Mouse (Mus musculus) myocyte (in vitro differentiated cells): ENCODE data around the gene Spsb1. TPM values are rescaled to one million over a fixed set of nuclear protein-coding genes. Genes with fewer than 3 reads are reported as not detected.

Experiments
- H3K27me3 ChIP-seq: one replicate; pipeline ENCODE4 v1.6.1; 2011; ENCODE audit not compliant: control insufficient read depth, insufficient read depth, insufficient read length
- H3K36me3 ChIP-seq: one replicate; pipeline ENCODE4 v1.6.1; 2011; ENCODE audit not compliant: control insufficient read depth, insufficient read depth
- H3K4me2 ChIP-seq: one replicate; pipeline ENCODE4 v1.6.1; 2011; ENCODE audit warnings: low read depth, control low read depth
- H3K4me3 ChIP-seq: one replicate; pipeline ENCODE4 v1.5.1; 2011; ENCODE audit warnings: mild to moderate bottlenecking, control low read depth, moderate library complexity
- H3K79me2 ChIP-seq: one replicate; pipeline ENCODE4 v1.6.1; 2011; ENCODE audit not compliant: control insufficient read depth, insufficient read depth
- H3ac ChIP-seq: one replicate; pipeline ENCODE4 v1.6.1; 2011; ENCODE audit not compliant: control insufficient read depth, insufficient read length
- CEBPB ChIP-seq: IDR thresholded peaks from 2 replicates; pipeline ENCODE4 v1.6.1; 2011; ENCODE audit warnings: mild to moderate bottlenecking, moderate library complexity; ENCODE audit not compliant: poor library complexity, insufficient read depth, severe bottlenecking
- E2F4 ChIP-seq: IDR thresholded peaks from one replicate; pipeline ENCODE4 v1.6.1; 2011; ENCODE audit warnings: mild to moderate bottlenecking, control low read depth, moderate library complexity; ENCODE audit not compliant: insufficient read depth
- MAX ChIP-seq: IDR thresholded peaks from one replicate; pipeline ENCODE4 v1.6.1; 2011; ENCODE audit warnings: low read depth, mild to moderate bottlenecking, control low read depth
- MYOD1 ChIP-seq, 3 experiments: IDR thresholded peaks; one replicate each; pipeline ENCODE4 v1.6.1; 2011; ENCODE audit warnings: control low read depth in 2 of 3, low read depth in 2 of 3, mild to moderate bottlenecking in 2 of 3, moderate library complexity in 1 of 3; ENCODE audit not compliant: insufficient read length in 2 of 3, control insufficient read depth in 1 of 3
- MYOG ChIP-seq, 3 experiments: IDR thresholded peaks; one replicate each; pipeline ENCODE4 v1.6.1; 2011; ENCODE audit warnings: control low read depth in 2 of 3, low read depth in 2 of 3, mild to moderate bottlenecking in 2 of 3; ENCODE audit not compliant: insufficient read length in 2 of 3, control insufficient read depth in 1 of 3, insufficient read depth in 1 of 3
- POLR2A ChIP-seq: IDR thresholded peaks from one replicate; pipeline ENCODE4 v1.6.1; 2011; ENCODE audit warnings: low read depth, mild to moderate bottlenecking, control low read depth, moderate library complexity; ENCODE audit not compliant: insufficient read length
- POLR2AphosphoS2 ChIP-seq: IDR thresholded peaks from one replicate; pipeline ENCODE4 v1.6.1; 2011; ENCODE audit warnings: low read depth, control low read depth; ENCODE audit not compliant: insufficient read length
- REST ChIP-seq: IDR thresholded peaks from one replicate; pipeline ENCODE4 v1.6.1; 2011; ENCODE audit warnings: mild to moderate bottlenecking, control low read depth, moderate library complexity; ENCODE audit not compliant: insufficient read depth, insufficient read length
- SRF ChIP-seq: IDR thresholded peaks from one replicate; pipeline ENCODE4 v1.6.1; 2011; ENCODE audit warnings: low read depth; ENCODE audit not compliant: control insufficient read depth, insufficient read length
- TCF12 ChIP-seq: IDR thresholded peaks from one replicate; pipeline ENCODE4 v1.6.1; 2011; ENCODE audit warnings: mild to moderate bottlenecking, control low read depth; ENCODE audit not compliant: poor library complexity, insufficient read depth, severe bottlenecking
- TCF3 ChIP-seq: IDR thresholded peaks from one replicate; pipeline ENCODE4 v1.6.1; 2011; ENCODE audit warnings: low read depth, control low read depth; ENCODE audit not compliant: insufficient read length
- USF1 ChIP-seq: IDR thresholded peaks from one replicate; pipeline ENCODE4 v1.6.1; 2011; ENCODE audit warnings: low read depth, mild to moderate bottlenecking, control low read depth, moderate library complexity
- polyA plus RNA-seq: library from polyadenylated mRNA; unstranded; fragments of >200 nt; fragmentation: generic; extraction: Trizol; gene quantifications from one replicate; pipeline ENCODE4 v1.2.1, GENCODE M21; 2012; ENCODE audit warnings: missing spikeins

Spsb1 gene
- polyA plus RNA-seq, 1 experiment, result 22.6 TPM

- no peak overlapping the region for H3ac ChIP-seq
- no peak overlapping the region for H3K4me3 ChIP-seq
- TF ChIP-seq SRF (no peak), MAX (no peak), CEBPB (peak; percentile 60)
- H3K36me3 ChIP-seq, result no peaks in the 10 kb centered on the region
- H3K4me2 ChIP-seq, result no peak overlapping the region
- no peaks in the 10 kb centered on the region for H3K27me3 ChIP-seq
- H3K79me2 ChIP-seq, result no peaks in the 10 kb centered on the region
Measured at GRCm38 (mm10) chr4:149850674-149851073, 104.2 kb downstream of the Spsb1 start.

GRCm38 (mm10) chr4:149850045-149850444 is 104.8 kb downstream of the Spsb1 start:
- Histone ChIP-seq H3K27me3 (no peaks in the 10 kb centered on the region), H3K4me3 (no peak overlapping the region), H3K36me3 (no peaks in the 10 kb centered on the region), H3K79me2 (no peaks in the 10 kb centered on the region), H3K4me2 (no peak overlapping the region), H3ac (no peak overlapping the region)
- TF ChIP-seq CEBPB (no peak), TCF3 (no peak), E2F4 (no peak), REST (no peak), SRF (no peak), MAX (no peak), MYOG (IDR thresholded peaks at IDR 0.05; ENCODE audit: control insufficient read depth in 1 of 3, insufficient read depth in 1 of 3, insufficient read length in 2 of 3, low read depth in 2 of 3) (no peak), TCF12 (no peak), POLR2AphosphoS2 (no peak), USF1 (no peak), MYOD1 (IDR thresholded peaks at IDR 0.05; ENCODE audit: control insufficient read depth in 1 of 3, insufficient read length in 2 of 3, low read depth in 2 of 3) (no peak), POLR2A (no peak)

GRCm38 (mm10) chr4:149849035-149849434 is 105.8 kb downstream of the Spsb1 start:
- no peak overlapping the region for H3K4me3 ChIP-seq
- H3K4me2 ChIP-seq, result no peak overlapping the region
- no peak for TF ChIP-seq CEBPB
- no peak for TF ChIP-seq SRF
- no peak for TF ChIP-seq TCF12
- TF ChIP-seq USF1, result no peak
- no peak for TF ChIP-seq E2F4
- TF ChIP-seq POLR2A, result no peak
- no peak for TF ChIP-seq MYOG (IDR thresholded peaks at IDR 0.05; ENCODE audit: control insufficient read depth in 1 of 3, insufficient read depth in 1 of 3, insufficient read length in 2 of 3, low read depth in 2 of 3)
- no peak for TF ChIP-seq MYOD1 (IDR thresholded peaks at IDR 0.05; ENCODE audit: control insufficient read depth in 1 of 3, insufficient read length in 2 of 3, low read depth in 2 of 3)
- TF ChIP-seq TCF3, result no peak
- no peak for TF ChIP-seq REST
- no peak for TF ChIP-seq POLR2AphosphoS2
- TF ChIP-seq MAX, result no peak
- H3K36me3 ChIP-seq, result no peaks in the 10 kb centered on the region
- H3ac ChIP-seq, result no peak overlapping the region
- no peaks in the 10 kb centered on the region for H3K27me3 ChIP-seq
- H3K79me2 ChIP-seq, result no peaks in the 10 kb centered on the region

GRCm38 (mm10) chr4:149846861-149847631 is 107.8 kb downstream of the Spsb1 start:
- TF ChIP-seq TCF12 (peak; percentile 71), TCF3 (peak; percentile 85), MAX (no peak), SRF (no peak), REST (no peak), MYOG (IDR thresholded peaks at IDR 0.05; ENCODE audit: control insufficient read depth in 1 of 3, insufficient read depth in 1 of 3, insufficient read length in 2 of 3, low read depth in 2 of 3) (peak in 2 of 3 experiments; percentile 71 to 94), MYOD1 (IDR thresholded peaks at IDR 0.05; ENCODE audit: control insufficient read depth in 1 of 3, insufficient read length in 2 of 3, low read depth in 2 of 3) (peak in 2 of 3 experiments; percentile 96)
- H3K36me3 ChIP-seq, result no peaks in the 10 kb centered on the region
- peak overlapping the region; percentile 78 for H3K4me2 ChIP-seq
- H3K79me2 ChIP-seq, result no peaks in the 10 kb centered on the region
- no peak overlapping the region for H3ac ChIP-seq
- no peak overlapping the region for H3K4me3 ChIP-seq
- no peaks in the 10 kb centered on the region for H3K27me3 ChIP-seq

Other genes with a start within 250 kb of the Spsb1 start
- gene Tmem201, start 217.0 kb downstream of the Spsb1 start, polyA plus RNA-seq, result 31.1 TPM
- gene Slc25a33, start 180.8 kb downstream of the Spsb1 start, polyA plus RNA-seq, result 34.3 TPM
- 21.8 TPM for gene H6pd, start 54.0 kb upstream of the Spsb1 start, polyA plus RNA-seq
- 1.6 TPM for gene Gpr157, start 132.3 kb upstream of the Spsb1 start, polyA plus RNA-seq
- 0.24 TPM for gene Slc2a5, start 164.2 kb upstream of the Spsb1 start, polyA plus RNA-seq
- gene Slc2a7, start 193.9 kb upstream of the Spsb1 start, polyA plus RNA-seq, result not detected
- gene Car6, start 246.3 kb upstream of the Spsb1 start, polyA plus RNA-seq, result 52.7 TPM